Mouse (Mus musculus) G1E (cell line): ENCODE measurements around the gene Eif3f.

ENCODE experiments used
- CTCF ChIP-seq: IDR thresholded peaks from 2 replicates; pipeline ENCODE4 v1.5.1; 2012; ENCODE audit warnings: low read depth, low read length, inconsistent platforms, mixed read lengths
- TAL1 ChIP-seq: conservative IDR thresholded peaks from 2 replicates; pipeline ENCODE4 v1.6.1; 2012; ENCODE audit warnings: low read depth, low read length, inconsistent platforms, mixed read lengths

- TF ChIP-seq CTCF = no peak
- TF ChIP-seq TAL1 = no peak
Measured at GRCm38 (mm10) chr7:108927043-108927442, 7.2 kb upstream of the Eif3f start.
